Mouse (Mus musculus) forebrain, embryonic 13.5 days (tissue): ENCODE data around the gene Ppil4. TPM values are rescaled to one million over a fixed set of nuclear protein-coding genes. Genes with fewer than 3 reads are reported as not detected.
A peak's percentile ranks its signal among the peaks of the same experiment; 100 is the strongest.

ENCODE experiments used
- ATAC-seq: fragments of 200-750 bp; cut with Nextera tagmentation; 2 replicates; pipeline ENCODE4 v1.8.0; 2017
- H3K27ac ChIP-seq: fragments of 300-500 bp; sonication (generic); 2 replicates; pipeline ENCODE4 v1.5.1; 2015; ENCODE audit warnings: inconsistent platforms, mild to moderate bottlenecking, moderate library complexity
- H3K27me3 ChIP-seq: fragments of 300-500 bp; sonication (generic); 2 replicates; pipeline ENCODE4 v1.6.1; 2015; ENCODE audit warnings: mild to moderate bottlenecking, inconsistent platforms
- H3K36me3 ChIP-seq: fragments of 300-500 bp; sonication (generic); 2 replicates; pipeline ENCODE4 v1.6.1; 2015; ENCODE audit warnings: mild to moderate bottlenecking, inconsistent platforms; ENCODE audit not compliant: poor library complexity, severe bottlenecking
- H3K4me1 ChIP-seq: fragments of 300-500 bp; sonication (generic); 2 replicates; pipeline ENCODE4 v1.6.1; 2015; ENCODE audit warnings: inconsistent platforms
- H3K4me2 ChIP-seq: fragments of 300-500 bp; sonication (generic); 2 replicates; pipeline ENCODE4 v1.6.1; 2015; ENCODE audit warnings: inconsistent platforms, mild to moderate bottlenecking, moderate library complexity
- H3K4me3 ChIP-seq: fragments of 300-500 bp; sonication (generic); 2 replicates; pipeline ENCODE4 v1.5.1; 2015; ENCODE audit warnings: mild to moderate bottlenecking, inconsistent platforms
- H3K9ac ChIP-seq: fragments of 300-500 bp; sonication (generic); 2 replicates; pipeline ENCODE4 v1.6.1; 2015; ENCODE audit warnings: mild to moderate bottlenecking, inconsistent platforms
- H3K9me3 ChIP-seq: fragments of 300-500 bp; sonication (generic); replicated peaks from 2 replicates; pipeline ENCODE4 v1.6.1; 2016; ENCODE audit warnings: inconsistent platforms
- WGBS: fragments of 180-500 bp; shearing (Covaris S2); methylation state at CpG from one replicate; pipeline ENCODE4 v1.1.7; 2015; 5-methylcytosine and 5-hydroxymethylcytosine counted together
- polyA plus RNA-seq: library from polyadenylated mRNA; unstranded; fragments of >200 nt; fragmentation: Nextera tagmentation; extraction: Ambion mirVana; gene quantifications from 2 replicates; pipeline ENCODE4 v1.2.1, GENCODE M21; 2015

Gene Ppil4
- polyA plus RNA-seq, 1 experiment from 2014 or later = 51.1 TPM

DNA sequence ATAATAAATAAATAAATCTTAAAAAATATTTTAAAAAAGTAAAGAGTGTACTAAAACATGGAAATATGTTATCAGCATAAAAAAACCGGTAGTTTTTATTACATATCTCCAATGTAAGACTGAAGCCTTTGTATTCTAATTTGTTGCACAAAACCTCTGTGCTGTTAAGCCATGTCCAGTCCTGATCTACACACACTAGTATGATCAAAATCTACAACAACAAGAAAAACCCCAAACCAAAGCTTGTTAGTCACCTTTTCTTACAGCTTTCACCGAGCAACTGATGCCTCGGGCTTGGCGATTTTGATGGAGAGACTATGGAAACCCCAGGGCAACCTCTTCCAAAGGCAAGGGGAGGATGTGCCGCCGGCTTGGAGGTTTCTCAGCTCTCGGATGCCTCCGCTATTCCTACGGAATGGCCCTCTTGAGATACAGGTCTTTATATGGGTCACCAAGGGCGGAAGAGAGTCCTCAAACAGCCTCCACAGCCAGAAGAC, 389 bp upstream of the Ppil4 start:
- Histone ChIP-seq H3K27me3 (no peaks in the 10 kb centered on the region), H3K9ac (peak overlapping the region; percentile 89), H3K36me3 (peaks cover 26% of the 10 kb centered on the region), H3K4me1 (peaks cover 25% of the 10 kb centered on the region), H3K4me2 (peak overlapping the region; percentile 84), H3K4me3 (peak overlapping the region; percentile 63), H3K27ac (peak overlapping the region; percentile 51; the same call in 1 of the 2 replicates), H3K9me3 (no peaks in the 10 kb centered on the region)
- ATAC-seq = peak; percentile 34
- WGBS = 0% methylated on average over 10 of the region's 10 CpGs

DNA sequence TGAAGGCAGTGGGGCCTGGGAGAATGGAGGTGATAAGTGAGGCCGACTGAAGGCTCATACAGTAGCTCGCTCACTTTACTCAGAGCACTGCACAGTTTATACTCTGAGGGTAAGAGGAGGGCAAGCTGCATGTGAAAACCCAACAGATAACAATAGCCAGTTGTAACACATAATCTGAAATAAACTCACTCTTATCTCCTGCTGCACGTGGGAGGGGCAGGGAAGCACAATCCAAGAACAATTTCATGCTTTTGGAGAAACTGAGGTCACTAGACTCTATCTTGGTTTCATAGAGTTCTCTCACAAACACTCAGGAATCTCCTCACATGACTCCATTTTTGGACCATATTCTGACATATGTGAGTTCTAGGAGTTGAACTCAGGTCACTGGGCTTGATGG, 8.6 kb downstream of the Ppil4 start:
- Histone ChIP-seq H3K4me1 (no peaks in the 10 kb centered on the region), H3K27ac (no peak overlapping the region), H3K36me3 (peaks cover 84% of the 10 kb centered on the region), H3K9ac (no peak overlapping the region), H3K27me3 (no peaks in the 10 kb centered on the region), H3K4me2 (no peak overlapping the region), H3K9me3 (no peaks in the 10 kb centered on the region), H3K4me3 (no peak overlapping the region)
- 95% methylated on average over 3 of the region's 3 CpGs for WGBS
- no peak for ATAC-seq

DNA sequence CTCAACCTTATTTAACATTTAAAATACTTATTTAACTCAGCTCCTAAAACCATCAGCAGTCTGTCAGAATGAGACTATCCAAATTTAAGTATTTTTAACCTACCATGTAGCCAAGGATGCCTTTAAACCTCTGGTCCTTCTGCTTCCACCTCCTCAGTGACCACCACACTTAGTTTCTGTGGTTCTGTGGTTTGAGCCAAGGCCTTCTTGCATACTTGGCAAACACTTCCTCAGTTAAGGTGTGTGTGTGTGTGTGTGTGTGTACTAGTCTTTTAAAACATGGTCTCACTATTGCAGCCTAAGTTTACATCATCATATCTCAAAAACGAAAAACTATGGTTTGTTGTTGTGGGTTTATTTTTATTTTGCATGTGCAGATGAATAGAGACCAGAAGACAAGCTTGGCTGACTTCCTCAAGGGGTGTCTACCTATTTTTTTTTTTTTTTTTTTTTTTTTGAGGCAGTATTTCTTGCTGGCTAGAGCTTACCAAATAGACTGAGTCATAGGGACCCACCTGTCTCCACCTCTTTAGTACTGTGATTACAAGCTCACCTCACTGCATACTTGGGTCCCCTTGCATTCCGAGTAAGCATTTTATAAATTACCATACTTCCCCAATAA, 9.9 kb downstream of the Ppil4 start:
- Histone ChIP-seq H3K4me2 (no peak overlapping the region), H3K27ac (no peak overlapping the region), H3K4me1 (no peaks in the 10 kb centered on the region), H3K4me3 (no peak overlapping the region), H3K36me3 (peaks cover 79% of the 10 kb centered on the region), H3K27me3 (no peaks in the 10 kb centered on the region), H3K9me3 (no peaks in the 10 kb centered on the region), H3K9ac (no peak overlapping the region)
- WGBS = 92% methylated on average over 2 of the region's 2 CpGs
- no peak for ATAC-seq

DNA sequence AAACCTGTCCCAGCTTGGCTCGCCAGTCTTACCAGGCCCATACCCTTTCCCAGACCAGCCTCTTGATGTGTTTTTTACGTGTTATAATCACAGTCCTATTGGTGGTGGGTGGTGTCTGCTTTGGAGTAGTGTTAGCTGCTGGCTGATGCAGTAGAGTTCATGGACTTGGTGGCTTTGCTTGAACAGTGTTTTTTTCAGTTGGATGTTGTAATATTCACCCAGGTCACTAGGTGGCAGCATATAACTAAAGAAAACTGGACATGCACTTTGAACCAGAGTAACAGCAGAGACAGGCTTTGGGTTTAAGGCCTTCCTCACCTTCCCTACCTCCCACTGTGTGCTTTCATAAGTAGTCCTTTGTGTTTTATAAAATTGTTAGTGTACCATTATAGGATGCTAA, 17.2 kb downstream of the Ppil4 start:
- Histone ChIP-seq H3K27me3 (no peaks in the 10 kb centered on the region), H3K27ac (no peak overlapping the region), H3K4me1 (no peaks in the 10 kb centered on the region), H3K9ac (no peak overlapping the region), H3K4me2 (no peak overlapping the region), H3K4me3 (no peak overlapping the region), H3K9me3 (no peaks in the 10 kb centered on the region), H3K36me3 (peaks cover 74% of the 10 kb centered on the region)
- WGBS = 49% methylated on average over 2 of the region's 2 CpGs
- ATAC-seq = peak; percentile 45; the same call in 1 of the 2 replicates

DNA sequence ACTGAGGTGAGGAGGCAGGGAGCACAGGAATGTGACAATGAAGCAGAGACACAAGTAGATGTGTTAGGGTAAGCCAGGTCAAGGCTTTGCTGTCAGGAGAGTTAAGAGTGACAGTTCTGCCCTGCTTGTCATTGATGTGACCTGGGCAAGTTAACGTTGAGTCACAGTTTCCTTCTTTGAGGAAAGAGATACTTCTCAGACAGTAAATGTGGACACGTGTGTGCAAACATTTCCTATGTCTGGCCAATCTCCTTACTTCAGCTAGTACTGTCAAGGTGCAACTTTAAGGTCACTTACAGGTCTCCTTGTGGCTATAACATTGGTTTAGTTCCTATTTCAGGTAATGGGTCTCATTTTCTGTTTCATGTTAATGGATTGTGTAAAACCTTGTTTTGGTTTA, 23.8 kb downstream of the Ppil4 start:
- Histone ChIP-seq H3K9ac (no peak overlapping the region), H3K9me3 (no peaks in the 10 kb centered on the region), H3K4me1 (no peaks in the 10 kb centered on the region), H3K27me3 (no peaks in the 10 kb centered on the region), H3K27ac (no peak overlapping the region), H3K4me3 (no peak overlapping the region), H3K36me3 (peaks cover 73% of the 10 kb centered on the region), H3K4me2 (no peak overlapping the region)
- WGBS = 91% methylated on average over 2 of the region's 2 CpGs
- ATAC-seq = no peak

DNA sequence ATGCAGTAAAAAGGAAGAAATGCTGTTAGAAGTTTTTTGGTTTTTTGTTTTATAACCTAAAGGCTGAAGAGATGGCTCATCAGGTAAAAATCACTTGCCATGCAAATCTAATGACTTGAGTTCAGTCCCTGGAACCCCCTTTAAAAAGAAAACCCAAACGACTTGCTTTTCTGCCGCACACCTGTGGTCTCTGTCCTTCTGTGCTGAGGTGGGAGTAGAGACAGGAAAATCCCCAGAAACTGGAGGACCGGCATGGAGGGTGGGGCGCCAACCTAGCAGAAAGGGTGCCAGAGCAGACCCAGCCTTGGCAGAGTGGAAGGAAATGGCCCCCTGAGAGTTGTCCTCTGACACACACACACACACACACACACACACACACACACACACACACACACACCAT, 26.0 kb downstream of the Ppil4 start:
- Histone ChIP-seq H3K4me3 (no peak overlapping the region), H3K27me3 (no peaks in the 10 kb centered on the region), H3K9ac (no peak overlapping the region), H3K27ac (no peak overlapping the region), H3K36me3 (peaks cover 75% of the 10 kb centered on the region), H3K4me1 (no peaks in the 10 kb centered on the region), H3K4me2 (no peak overlapping the region), H3K9me3 (no peaks in the 10 kb centered on the region)
- ATAC-seq = no peak
- WGBS = 93% methylated on average over 4 of the region's 4 CpGs

DNA sequence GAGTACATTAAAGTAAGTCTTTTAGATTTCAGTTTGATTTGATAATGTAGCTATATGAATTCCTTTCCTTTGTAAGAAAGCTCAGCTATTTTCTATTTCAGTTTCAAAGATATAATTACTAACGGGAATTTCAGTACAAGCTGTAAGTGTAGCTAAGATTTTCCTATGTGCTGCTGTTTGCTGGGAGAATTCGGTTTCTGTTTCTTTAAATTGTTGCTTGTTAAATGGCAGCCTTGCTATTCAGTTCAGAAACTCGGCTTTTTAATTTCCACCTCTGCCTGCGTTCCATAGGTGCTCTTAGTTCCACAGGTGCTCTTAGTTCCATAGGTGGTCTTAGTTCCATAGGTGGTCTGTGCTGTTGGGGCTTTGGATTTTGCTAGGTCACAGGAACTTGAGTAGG, 26.5 kb downstream of the Ppil4 start:
- Histone ChIP-seq H3K4me1 (no peaks in the 10 kb centered on the region), H3K4me3 (no peak overlapping the region), H3K27me3 (no peaks in the 10 kb centered on the region), H3K9me3 (no peaks in the 10 kb centered on the region), H3K27ac (no peak overlapping the region), H3K4me2 (no peak overlapping the region), H3K9ac (no peak overlapping the region), H3K36me3 (peaks cover 76% of the 10 kb centered on the region)
- ATAC-seq = no peak
- whole genome bisulfite sequencing = 88% methylated on average over 4 of the region's 4 CpGs

DNA sequence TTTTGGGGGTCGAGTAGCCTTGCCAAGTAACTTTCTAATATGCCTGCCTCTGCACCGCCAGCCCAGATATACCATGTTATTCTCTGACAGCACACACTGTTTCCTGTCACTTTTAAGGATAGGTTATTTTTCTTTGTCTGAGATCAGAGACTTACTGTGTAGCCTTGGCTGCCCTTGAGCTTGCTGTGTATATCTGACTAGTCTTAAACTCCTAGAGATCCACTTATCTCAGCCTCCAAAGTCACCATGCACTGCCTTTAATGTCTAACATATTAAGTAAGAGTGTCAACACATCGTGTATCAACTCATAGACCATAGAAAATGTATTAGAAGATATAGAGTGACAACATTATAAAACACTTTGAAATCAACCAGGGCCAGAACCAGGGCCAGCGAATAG, 26.9 kb downstream of the Ppil4 start:
- H3K4me1 ChIP-seq = no peaks in the 10 kb centered on the region
- H3K4me3 ChIP-seq = no peak overlapping the region
- H3K4me2 ChIP-seq = no peak overlapping the region
- no peak overlapping the region for H3K9ac ChIP-seq
- no peak for ATAC-seq
- 96% methylated on average over 4 of the region's 4 CpGs for WGBS
- no peaks in the 10 kb centered on the region for H3K27me3 ChIP-seq
- no peaks in the 10 kb centered on the region for H3K9me3 ChIP-seq
- H3K36me3 ChIP-seq = peaks cover 71% of the 10 kb centered on the region
- no peak overlapping the region for H3K27ac ChIP-seq

DNA sequence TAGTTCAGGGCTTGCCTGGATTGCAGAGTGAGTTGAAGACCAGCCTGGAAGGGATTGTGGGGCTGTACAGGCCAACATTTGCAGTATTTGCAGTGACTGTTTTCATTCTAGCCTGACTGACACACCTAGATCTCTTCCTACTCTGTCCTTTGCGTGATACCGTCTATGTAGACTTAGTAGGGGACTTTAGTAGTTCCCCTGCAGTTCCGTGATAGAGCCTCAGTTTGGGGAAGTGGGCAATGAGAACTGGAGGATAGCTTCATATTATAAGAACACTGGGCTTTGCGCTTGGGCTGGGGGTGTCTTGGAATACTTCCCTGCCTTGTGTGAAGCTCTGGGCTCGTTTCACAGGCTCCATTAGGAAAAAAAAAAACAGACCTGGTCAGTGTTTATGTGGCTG, 27.5 kb downstream of the Ppil4 start:
- Histone ChIP-seq H3K4me1 (no peaks in the 10 kb centered on the region), H3K9ac (no peak overlapping the region), H3K27me3 (no peaks in the 10 kb centered on the region), H3K36me3 (peaks cover 69% of the 10 kb centered on the region), H3K27ac (no peak overlapping the region), H3K4me3 (no peak overlapping the region), H3K9me3 (no peaks in the 10 kb centered on the region), H3K4me2 (no peak overlapping the region)
- ATAC-seq = no peak
- WGBS = 95% methylated on average over 5 of the region's 5 CpGs

DNA sequence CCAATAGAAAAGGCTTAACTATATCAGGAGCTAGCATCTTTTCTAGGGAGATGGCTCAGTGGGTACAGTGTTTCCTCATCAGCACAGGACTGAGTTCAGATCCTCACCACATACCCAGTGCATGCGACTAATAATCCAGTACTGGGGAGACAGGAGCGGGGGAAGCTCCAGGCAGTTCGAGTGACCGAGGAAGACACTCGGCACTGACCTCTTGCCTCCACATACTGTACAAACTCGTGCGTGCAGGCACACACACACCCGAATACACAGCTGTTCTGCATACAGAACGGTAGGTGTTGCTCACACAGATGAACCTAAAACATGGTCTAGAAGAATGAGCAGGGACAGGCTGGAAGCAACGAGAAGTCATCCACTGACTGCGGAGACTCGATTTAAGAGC, 29.3 kb downstream of the Ppil4 start:
- ATAC-seq = no peak

DNA sequence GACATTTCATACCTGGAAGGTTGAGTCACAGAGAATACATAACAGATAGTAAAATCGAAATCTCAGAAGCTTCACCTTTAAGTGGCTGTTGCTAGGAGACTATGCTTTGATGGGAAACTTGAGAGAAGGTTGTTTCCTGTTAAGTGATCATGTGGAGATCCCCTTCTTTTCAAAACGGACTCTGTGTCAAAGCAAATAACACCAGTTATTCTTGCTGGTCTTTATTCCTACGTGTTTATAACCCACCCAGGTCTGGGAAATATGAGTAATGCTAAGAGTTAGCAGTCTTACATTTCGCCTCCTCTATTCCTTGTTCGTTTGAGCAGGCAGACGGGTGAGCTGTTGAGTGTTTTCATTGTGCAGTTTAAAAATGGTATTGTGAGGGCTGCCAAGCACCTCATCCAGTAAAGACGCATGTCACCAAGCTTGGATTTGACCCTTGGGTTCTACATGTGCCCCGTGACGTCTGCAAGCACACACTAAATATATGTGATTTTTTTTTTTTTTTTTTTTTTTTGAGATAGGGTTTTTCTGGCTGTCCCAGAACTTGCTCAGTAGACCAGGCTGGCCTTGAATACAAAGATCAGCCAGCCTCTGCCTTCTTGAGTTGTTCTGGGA, 32.1 kb downstream of the Ppil4 start:
- Histone ChIP-seq H3K4me1 (no peaks in the 10 kb centered on the region), H3K4me3 (no peak overlapping the region), H3K27me3 (no peaks in the 10 kb centered on the region), H3K9me3 (no peaks in the 10 kb centered on the region), H3K9ac (no peak overlapping the region), H3K36me3 (peaks cover 52% of the 10 kb centered on the region), H3K27ac (no peak overlapping the region), H3K4me2 (no peak overlapping the region)
- ATAC-seq = no peak
- WGBS = 87% methylated on average over 9 of the region's 9 CpGs

More for the DNA sequence above, 29.3 kb downstream of the Ppil4 start:
- Histone ChIP-seq H3K27ac (no peak overlapping the region), H3K27me3 (no peaks in the 10 kb centered on the region), H3K9me3 (no peaks in the 10 kb centered on the region), H3K36me3 (peaks cover 65% of the 10 kb centered on the region), H3K4me3 (no peak overlapping the region), H3K4me2 (no peak overlapping the region), H3K4me1 (no peaks in the 10 kb centered on the region), H3K9ac (no peak overlapping the region)
- WGBS = 97% methylated on average over 12 of the region's 12 CpGs

DNA sequence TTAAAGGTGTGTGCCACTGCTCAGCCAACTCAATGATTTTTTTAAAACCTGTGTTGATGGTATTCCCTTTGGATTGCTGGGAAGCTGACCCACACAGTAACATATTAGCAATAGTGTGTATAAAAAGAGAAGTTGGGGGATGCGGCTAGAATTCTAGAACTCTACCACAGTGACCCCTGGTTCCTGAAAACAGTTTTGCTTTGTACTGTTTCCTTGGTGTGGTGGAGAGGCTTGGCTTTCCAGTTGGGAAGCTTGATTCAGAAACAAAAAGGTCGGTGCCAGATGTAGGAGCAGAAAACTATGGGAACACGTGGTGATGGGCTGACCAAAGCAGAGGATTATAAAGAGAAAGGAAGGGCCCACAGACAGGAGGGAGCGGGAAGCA, 32.6 kb downstream of the Ppil4 start:
- 91% methylated on average over 4 of the region's 4 CpGs for WGBS
- H3K27ac ChIP-seq = no peak overlapping the region
- no peak overlapping the region for H3K4me2 ChIP-seq

DNA sequence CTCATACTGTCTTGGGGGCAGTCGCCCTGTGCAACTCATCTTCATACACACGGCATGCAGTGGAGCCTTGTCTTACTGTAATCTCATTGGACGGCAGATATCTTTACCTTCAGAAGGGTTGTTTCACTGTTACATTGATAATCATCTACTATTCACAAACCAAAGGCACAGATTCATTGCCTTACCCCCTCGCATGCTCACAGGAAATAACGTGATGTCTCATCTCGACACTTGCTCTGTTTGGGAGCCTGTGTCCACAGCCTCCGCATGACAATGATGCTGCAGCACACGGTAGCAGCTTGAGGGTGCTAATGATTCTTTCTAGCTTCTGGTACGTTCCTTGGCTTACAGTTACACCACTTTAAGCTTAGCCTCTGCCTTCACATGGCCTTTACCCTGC, 33.4 kb downstream of the Ppil4 start:
- no peak overlapping the region for H3K9ac ChIP-seq
- no peaks in the 10 kb centered on the region for H3K9me3 ChIP-seq
- WGBS = 93% methylated on average over 9 of the region's 9 CpGs
- no peak overlapping the region for H3K27ac ChIP-seq
- peaks cover 42% of the 10 kb centered on the region for H3K36me3 ChIP-seq
- H3K4me1 ChIP-seq = no peaks in the 10 kb centered on the region
- no peak overlapping the region for H3K4me2 ChIP-seq
- no peaks in the 10 kb centered on the region for H3K27me3 ChIP-seq
- no peak overlapping the region for H3K4me3 ChIP-seq
- ATAC-seq = no peak

More for the DNA sequence above, 32.6 kb downstream of the Ppil4 start:
- Histone ChIP-seq H3K9ac (no peak overlapping the region), H3K36me3 (peaks cover 50% of the 10 kb centered on the region), H3K9me3 (no peaks in the 10 kb centered on the region), H3K4me1 (no peaks in the 10 kb centered on the region), H3K27me3 (no peaks in the 10 kb centered on the region), H3K4me3 (no peak overlapping the region)
- ATAC-seq = no peak
